Mouse (Mus musculus) heart, adult 9 months (tissue): ENCODE results near the gene Kdm5a.
A peak's percentile ranks its signal among the peaks of the same experiment; 100 is the strongest.

Experiments used
- DNase-seq, 2 experiments: peaks; one replicate each; pipeline ENCODE4 v3.0.0; 2022; ENCODE audit warnings: low spot score in 2 of 2

Gene Kdm5a

GRCm38 (mm10) chr6:120363688-120364522 is at the start of gene Kdm5a, which contains the start of gene Ccdc77:
TSS of gene Kdm5a (plus strand) at chr6:120364124.
TSS of gene Ccdc77 (minus strand) at chr6:120364374.
- DNase-seq, result peak; percentile 93

DNA sequence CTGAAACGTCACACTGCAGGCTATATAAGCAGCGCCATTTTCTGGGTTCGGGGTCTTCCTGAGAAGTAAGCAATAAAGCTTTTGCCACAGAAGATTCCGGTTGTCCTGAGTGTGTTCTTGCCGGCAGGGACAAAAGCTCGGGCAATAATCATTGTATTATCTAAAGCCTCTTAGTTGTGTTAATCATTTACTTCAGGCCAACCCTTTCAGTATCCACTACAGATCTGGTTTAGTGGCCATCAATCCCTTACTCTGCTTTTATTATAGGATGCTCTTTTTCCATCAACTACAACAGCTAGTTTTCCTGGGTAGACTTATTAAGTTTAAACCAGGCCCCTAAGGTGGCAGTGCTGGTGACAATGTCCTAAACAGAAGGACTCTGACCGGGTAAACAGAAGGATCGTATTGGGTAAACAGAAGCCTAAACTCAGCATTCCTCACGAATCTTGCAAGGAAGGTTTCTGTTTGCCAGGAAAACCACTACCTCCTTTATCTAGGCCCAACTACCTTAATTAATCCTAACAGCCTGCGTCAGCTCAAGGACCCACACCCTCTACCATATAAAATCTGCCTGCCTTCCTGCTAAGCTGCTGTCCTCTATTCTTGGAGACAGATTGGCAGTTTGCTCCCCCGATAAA is 45.5 kb upstream of the Kdm5a start:
- no peak for DNase-seq

GRCm38 (mm10) chr6:120319129-120319528 is 44.8 kb upstream of the Kdm5a start:
- no peak for DNase-seq

DNA sequence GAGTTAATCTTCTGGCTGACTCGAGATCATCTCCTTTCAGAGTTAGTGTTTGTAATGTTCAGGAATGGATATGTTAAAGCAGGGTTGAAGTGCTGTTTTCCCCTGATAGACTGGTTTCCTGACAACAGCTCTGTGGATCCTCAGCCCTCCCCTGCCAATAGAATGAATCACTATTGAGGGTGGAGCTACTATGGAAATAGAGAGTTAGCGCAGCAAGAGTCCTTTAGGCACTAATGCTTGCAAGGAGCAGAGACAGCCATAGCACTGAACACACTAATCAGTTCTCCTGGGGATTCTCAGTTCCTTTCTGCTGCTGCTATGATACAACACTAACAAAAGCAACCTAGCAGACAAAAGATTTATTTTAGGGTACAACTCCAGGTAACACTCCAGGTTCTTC is 43.6 kb upstream of the Kdm5a start:
- DNase-seq, result no peak

DNA sequence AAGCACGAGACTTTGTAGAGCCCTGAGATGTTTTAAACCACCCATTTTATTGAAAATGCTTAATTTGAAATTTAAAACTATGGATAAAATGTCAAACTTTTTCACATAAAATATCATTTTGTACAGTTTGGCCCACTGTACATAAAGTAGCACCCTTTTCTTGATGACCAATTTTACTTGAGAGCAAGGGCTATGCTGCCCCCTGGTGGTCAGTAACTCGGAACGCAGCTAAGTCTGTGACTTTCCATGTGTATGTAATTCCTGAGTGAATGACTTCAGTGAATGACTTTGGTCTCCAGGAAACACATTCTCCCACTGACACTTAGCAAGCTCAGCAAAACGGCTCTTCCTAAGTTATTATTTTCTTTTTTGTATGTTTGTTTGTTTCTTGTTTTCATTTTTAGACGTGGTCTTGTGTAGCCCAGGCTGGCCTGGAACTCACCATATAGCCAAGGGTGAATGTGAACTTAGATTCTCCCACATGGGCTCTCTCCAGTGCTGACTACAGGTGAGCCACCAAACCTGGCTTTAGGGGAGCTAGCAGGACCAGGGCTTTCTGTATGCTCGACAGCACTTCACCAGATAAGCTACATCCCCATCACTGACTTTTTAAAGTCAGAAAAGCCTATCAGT is 39.5 kb upstream of the Kdm5a start:
- DNase-seq, result peak; percentile 15 to 67

- no peak for DNase-seq
Measured at GRCm38 (mm10) chr6:120332351-120332750, 31.6 kb upstream of the Kdm5a start.

- no peak for DNase-seq
Measured at GRCm38 (mm10) chr6:120343992-120344391, 19.9 kb upstream of the Kdm5a start.

GRCm38 (mm10) chr6:120349018-120349417 is 14.9 kb upstream of the Kdm5a start:
- DNase-seq, result no peak

DNA sequence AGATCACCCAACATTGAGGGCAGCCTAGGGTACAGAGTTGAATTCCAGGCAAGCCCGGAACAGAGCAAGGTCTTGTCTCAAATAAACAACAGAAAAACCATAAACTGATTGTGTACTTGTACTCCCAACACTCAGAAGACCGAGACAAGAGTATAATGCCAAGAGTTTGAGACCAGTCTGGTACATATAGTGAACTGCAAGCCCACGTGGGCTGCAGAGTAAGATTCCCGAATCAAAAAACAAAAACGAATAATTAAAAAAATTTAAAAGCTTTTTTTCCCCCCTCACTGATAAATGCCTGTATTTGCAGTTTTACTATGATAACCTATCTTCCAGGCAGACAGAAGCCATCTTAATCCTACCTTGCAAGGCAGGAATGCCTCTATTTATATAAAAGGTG is 7.4 kb upstream of the Kdm5a start:
- no peak for DNase-seq

DNA sequence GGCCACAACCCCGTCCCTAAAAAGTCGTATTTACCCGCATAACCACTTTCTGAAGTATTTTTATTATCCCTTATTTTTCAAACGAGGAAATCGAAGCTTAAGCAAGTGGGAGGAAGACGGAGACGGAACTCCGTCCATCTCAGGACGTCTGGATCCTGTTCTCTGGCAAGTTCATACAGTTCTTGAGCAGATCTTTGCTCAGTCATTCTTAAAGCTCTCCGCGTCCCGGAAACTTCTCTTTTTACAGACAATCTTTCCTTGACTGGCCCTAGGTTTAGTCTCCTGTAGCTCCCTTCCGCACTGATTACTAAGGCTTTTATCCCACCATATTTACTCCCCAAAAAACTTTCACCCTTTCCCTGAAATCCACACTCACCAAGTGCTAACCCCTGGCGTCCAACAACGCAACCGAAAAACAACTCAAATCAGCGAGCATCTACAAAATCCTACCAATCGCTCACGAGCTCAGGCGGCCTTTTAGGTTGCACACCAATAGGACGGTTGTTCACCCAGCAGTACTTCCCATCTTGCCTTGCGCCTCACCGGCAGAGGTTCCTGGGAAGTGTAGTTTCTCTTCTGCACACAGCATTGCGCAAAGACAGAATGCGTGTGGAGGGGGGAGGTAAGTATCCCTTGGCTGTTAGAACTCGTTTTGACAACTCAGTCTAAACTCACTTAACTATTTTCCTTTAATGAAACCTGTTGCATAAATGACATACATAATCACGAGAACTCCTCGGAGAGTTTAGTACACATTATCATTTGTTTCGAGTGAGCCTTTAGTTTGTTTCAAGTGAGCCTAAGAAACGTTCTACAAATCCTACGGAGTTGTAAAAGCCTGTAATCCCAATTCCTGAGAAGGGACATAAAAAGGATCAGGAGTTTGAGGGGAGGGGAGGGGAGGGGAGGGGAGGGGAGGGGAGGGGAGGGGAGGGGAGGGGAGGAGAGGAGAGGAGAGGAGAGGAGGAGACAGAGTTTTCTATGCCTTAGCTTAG is 6.7 kb upstream of the Kdm5a start:
- DNase-seq, result peak; percentile 88 to 90

DNA sequence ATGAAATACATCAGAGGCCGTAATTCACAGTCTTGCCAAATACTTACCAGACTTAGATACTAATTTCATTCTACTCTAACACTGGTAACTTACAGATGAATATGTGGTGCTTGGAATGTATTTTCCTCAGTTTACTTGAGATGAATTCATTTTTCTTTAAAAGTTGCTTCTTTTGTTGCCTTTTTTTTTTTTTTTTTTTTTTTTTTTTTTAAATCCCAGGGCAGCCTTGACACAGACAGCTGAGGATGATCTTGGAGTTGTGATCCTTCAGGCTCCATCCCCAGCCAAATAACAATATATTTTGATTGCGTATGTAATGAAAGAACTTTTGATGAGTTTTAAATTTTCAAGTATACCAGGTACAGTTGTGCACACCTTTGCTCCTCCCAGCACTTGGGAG is 1.8 kb upstream of the Kdm5a start:
- DNase-seq, result no peak

DNA sequence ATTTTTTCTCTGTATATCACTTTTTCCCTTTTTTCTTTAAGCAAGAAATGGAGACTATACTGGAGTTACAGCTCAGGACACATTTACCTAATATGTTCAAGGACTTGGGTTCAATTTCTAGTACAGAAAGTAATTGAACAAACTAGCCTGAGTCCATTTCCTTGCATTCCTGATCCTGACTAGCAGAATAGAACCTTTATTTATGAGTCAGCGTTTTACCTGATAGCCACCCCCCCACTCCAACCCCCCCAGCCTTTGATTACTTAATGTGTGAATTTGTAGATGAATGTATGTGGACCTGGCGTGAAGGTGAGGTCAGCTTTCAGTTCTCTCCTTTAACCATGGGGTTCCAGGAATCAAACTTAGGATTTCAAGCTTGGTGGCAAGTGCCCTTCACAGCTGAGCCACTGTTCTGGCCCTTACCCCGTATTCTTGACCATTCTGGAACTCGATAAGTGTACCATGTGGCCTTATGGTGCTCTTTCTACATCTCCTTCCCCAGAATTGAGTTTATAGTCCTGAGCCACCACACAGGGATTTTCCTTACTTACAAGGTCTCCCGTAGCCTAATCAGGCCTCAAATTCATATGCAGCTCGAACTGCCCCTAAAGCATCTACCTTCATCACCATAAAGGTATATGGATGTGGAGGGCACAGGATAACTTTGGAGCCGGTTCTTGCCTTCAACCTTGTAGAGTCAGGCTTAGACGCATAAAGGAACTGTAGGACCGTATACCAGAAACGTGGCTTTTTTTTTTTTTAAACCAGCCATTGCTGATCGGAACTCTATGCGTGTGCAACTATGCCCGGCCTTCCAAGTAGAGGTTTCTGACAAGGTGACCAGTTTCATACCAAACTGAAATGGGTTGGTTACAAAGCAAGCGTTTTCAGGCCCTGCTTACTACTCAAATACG is 893 bp upstream of the Kdm5a start:
- no peak for DNase-seq

DNA sequence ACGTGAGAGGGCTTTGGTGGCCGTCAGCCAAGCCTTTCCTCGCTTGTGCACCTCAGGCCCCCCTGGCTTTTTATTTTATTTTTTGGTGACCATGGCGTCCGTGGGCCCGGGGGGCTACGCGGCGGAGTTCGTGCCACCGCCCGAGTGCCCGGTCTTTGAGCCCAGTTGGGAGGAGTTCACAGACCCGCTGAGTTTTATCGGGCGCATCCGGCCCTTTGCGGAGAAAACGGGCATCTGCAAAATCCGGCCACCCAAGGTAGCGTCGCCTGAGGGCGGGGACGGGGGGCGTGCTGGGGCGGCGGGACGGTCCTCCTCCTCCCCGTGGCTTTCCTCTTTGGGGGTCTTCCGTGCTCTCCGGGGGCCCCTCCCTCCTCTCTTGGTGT is 590 bp downstream of the Kdm5a start:
- DNase-seq, result no peak

DNA sequence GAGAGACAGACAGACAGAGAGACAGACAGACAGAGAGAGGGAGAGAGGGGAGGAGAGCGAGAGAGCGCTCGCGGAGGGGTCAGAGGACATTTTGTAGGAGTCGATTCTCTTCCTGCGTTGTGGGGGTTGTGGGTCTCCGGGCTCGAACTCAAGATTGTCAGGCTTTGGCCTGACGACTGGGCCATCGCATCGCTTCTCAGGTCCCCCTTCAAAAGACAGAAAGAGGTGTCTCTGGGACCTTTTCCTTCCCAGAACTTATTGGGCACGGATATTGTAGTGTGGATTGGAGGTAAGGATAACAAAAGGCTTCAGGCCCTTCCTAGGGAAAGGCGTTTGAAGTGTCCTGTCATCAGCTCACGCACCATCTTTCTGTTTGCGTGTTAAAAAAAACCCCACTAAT is 1.1 kb downstream of the Kdm5a start:
- DNase-seq, result no peak

DNA sequence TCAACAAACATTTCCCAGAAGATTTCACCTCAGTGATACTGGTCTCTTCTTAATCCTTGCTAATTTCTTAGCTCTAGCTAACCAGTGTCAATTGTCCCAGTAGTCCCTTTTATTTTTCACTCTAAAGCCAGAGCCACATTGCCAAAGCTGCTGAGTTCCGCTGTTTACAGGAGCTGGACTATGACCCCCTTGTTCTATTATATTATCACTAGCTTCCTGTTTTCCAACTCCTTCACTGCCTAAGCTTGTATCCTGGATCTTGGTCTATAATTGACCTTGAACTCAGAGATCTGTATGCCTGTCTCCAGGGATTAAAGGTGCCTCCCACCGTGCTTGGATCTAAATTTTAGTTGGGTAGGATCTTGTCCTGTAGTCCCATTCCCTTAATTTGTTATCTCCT is 12.8 kb downstream of the Kdm5a start:
- no peak for DNase-seq

- no peak for DNase-seq
Measured at GRCm38 (mm10) chr6:120390054-120390453, 26.1 kb downstream of the Kdm5a start.

- no peak for DNase-seq
Measured at GRCm38 (mm10) chr6:120392811-120393210, 28.9 kb downstream of the Kdm5a start.

DNA sequence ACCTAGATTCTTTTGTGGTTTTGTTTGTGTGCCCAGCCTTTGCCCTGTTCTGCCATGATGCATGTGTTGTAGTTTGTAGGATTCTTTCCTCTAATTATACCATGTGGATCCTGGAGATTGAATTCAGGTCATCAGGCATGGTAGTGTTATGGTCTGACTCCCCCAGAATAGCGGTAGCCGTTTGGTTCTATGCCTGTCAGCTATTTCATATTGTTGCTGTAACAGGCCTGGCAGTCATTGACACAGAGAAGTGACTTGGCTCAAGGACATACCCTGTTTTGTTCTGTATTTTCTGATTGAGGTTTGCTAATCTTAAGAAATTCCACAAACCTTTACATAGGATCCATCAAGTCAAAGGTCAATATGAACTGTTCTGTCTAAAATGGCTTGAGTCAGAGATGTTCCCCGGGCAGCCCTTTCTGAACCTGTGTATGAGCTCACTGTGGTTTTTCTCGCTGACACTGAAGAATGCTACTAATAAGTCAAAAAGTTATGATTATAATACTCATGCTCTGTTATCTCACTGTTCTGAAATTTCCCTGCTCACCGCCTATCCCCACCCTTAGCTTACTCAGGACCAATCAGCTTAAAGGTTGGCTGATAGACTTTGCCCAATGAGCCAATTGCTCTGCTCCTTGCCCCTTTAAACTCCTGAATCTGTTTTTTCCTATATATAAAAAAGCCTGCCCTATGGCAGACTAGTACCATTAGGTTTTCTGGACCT is 31.9 kb downstream of the Kdm5a start:
- DNase-seq, result no peak

GRCm38 (mm10) chr6:120403936-120404335 is 40.0 kb downstream of the Kdm5a start:
- no peak for DNase-seq

- DNase-seq, result no peak
Measured at GRCm38 (mm10) chr6:120438161-120438560, 74.2 kb downstream of the Kdm5a start.
